Mouse (Mus musculus) midbrain, embryonic 13.5 days (tissue): ENCODE measurements around the gene Tef. TPM values are rescaled to one million over a fixed set of nuclear protein-coding genes. Genes with fewer than 3 reads are reported as not detected.
A peak's percentile ranks its signal among the peaks of the same experiment; 100 is the strongest.

Source experiments
- ATAC-seq: fragments of 200-750 bp; cut with Nextera tagmentation; 2 replicates; pipeline ENCODE4 v1.8.0; 2017; ENCODE audit warnings: mild to moderate bottlenecking, moderate TSS enrichment, moderate library complexity
- H3K27ac ChIP-seq: fragments of 300-500 bp; sonication (generic); 2 replicates; pipeline ENCODE4 v1.5.1; 2015; ENCODE audit warnings: inconsistent platforms, mild to moderate bottlenecking, moderate library complexity
- H3K27me3 ChIP-seq: fragments of 300-500 bp; sonication (generic); 2 replicates; pipeline ENCODE4 v1.6.1; 2015; ENCODE audit warnings: mild to moderate bottlenecking, inconsistent platforms
- H3K36me3 ChIP-seq: fragments of 300-500 bp; sonication (generic); 2 replicates; pipeline ENCODE4 v1.6.1; 2015; ENCODE audit warnings: mild to moderate bottlenecking, inconsistent platforms
- H3K4me1 ChIP-seq: fragments of 300-500 bp; sonication (generic); replicated peaks from 2 replicates; pipeline ENCODE4 v1.6.1; 2015; ENCODE audit warnings: inconsistent platforms
- H3K4me2 ChIP-seq: fragments of 300-500 bp; sonication (generic); replicated peaks from 2 replicates; pipeline ENCODE4 v1.6.1; 2015; ENCODE audit warnings: moderate library complexity, mild to moderate bottlenecking, inconsistent platforms
- H3K4me3 ChIP-seq: fragments of 300-500 bp; sonication (generic); replicated peaks from 2 replicates; pipeline ENCODE4 v1.5.1; 2015; ENCODE audit warnings: mild to moderate bottlenecking, inconsistent platforms
- H3K9ac ChIP-seq: fragments of 300-500 bp; sonication (generic); replicated peaks from 2 replicates; pipeline ENCODE4 v1.6.1; 2015; ENCODE audit warnings: mild to moderate bottlenecking, inconsistent platforms
- H3K9me3 ChIP-seq: fragments of 300-500 bp; sonication (generic); 2 replicates; pipeline ENCODE4 v1.6.1; 2016; ENCODE audit warnings: mild to moderate bottlenecking, inconsistent platforms
- WGBS: fragments of 180-500 bp; shearing (Covaris S2); methylation state at CpG from one replicate; pipeline ENCODE4 v1.1.7; 2015; 5-methylcytosine and 5-hydroxymethylcytosine counted together
- polyA plus RNA-seq: library from polyadenylated mRNA; unstranded; fragments of >200 nt; fragmentation: Nextera tagmentation; extraction: Ambion mirVana; gene quantifications from 2 replicates; pipeline ENCODE4 v1.2.1, GENCODE M21; 2015

Gene Tef
- polyA plus RNA-seq, 1 experiment from 2014 or later = 23.3 TPM

DNA sequence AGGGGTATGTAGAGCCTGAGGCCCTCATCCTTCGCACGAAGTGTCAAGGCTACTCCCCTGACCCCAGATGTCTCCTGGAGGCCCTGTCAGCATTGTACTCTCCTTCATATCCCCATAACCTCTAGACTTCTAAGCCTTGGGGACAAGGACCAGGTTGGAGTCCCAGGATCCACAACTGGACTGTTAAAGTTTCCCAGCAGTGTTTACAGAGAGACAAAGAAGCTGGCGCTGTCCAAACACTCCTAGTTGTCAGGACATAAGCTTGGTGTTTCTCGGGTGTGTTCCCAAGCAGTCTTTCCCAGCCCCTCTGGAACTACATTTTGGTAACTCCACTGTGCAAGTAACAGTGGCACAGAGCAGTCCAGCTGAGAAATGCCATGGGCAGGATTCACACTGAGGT lies 31.3 kb downstream of the Tef start:
- no peak overlapping the region for H3K27ac ChIP-seq
- no peak overlapping the region for H3K9ac ChIP-seq
- H3K9me3 ChIP-seq = no peaks in the 10 kb centered on the region
- no peak for ATAC-seq
- no peak overlapping the region for H3K4me2 ChIP-seq
- 77% methylated on average over 4 of the region's 4 CpGs for WGBS
- peaks cover 7% of the 10 kb centered on the region for H3K27me3 ChIP-seq
- no peak overlapping the region for H3K4me3 ChIP-seq
- H3K4me1 ChIP-seq = peaks cover 19% of the 10 kb centered on the region
- H3K36me3 ChIP-seq = no peaks in the 10 kb centered on the region

DNA sequence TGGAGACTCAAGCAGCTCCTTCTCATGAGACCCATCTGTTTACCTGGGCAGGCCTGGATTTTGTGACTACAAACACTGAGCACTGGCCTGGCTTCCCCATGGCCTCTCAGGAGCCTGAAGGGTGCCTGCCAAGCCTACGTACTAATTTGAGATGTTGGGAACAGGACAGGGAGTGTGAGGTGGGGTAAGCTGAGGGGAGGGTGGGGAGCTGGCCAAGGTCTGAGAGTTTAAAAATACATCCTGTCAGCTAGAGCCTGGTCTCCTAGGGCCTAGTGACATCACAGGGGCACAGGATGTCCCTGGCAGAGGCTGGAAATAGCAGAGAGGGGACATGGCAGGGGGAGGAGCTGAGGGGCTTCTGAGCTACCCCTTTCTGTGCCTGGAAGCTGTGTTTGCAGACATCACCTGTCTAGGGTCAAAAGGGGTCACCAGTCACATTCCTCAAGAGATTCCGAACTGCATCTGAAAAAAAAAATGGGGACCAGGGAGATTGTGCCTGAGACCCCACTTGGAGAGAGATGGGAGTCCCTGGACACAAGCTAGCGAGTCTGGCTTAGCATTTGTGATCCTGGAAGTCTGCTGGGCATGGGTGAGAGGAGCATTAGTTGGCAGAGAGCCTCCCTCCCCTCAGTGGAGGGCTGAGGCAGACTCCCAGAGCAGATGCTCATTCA lies 32.1 kb downstream of the Tef start:
- Histone ChIP-seq H3K27ac (no peak overlapping the region), H3K9me3 (no peaks in the 10 kb centered on the region), H3K4me2 (no peak overlapping the region), H3K4me3 (no peak overlapping the region), H3K27me3 (peaks cover 7% of the 10 kb centered on the region), H3K36me3 (no peaks in the 10 kb centered on the region), H3K4me1 (peaks cover 19% of the 10 kb centered on the region), H3K9ac (no peak overlapping the region)
- ATAC-seq = no peak
- WGBS = 52% methylated on average over 3 of the region's 3 CpGs

DNA sequence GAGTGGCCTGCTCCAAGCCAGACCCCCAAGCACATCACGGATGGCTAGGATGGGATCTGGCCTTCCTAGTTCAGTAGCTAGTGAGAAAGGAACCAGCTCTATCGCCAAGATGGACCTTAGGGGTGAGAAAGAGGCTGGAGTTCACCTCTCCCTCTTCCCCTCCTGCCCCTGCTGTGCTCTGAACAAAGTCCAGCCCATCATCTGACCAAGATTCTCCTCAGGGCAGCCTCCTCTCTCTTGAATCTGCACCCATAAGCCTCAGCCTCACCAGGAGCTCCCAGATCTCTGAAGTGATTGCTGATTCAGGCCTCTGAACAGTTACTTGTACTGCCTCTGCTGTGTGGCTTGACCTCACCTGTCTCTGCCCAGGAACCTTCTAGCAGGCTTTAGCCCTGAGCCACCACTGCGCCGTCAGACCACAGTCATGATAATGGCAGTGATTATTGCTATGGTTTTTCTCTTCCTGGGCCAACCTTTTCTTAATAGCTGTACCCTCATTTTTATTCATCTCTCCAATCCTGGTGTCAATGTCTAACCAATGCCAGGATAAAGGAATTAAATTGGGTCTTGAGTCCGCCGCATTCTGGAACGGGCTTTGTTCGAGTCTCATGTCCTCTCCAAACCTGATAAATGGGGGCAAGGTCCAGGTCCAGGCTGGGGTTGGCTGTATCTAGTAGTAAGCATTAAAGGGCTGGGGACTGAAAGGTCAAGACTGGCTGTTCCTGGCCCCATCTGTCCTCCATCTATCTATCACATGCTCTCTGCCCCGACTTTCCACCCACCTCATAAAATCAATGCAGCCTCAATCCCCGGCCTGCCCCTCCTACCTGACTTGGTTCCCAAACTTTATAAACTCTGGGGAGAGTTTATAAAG lies 33.0 kb downstream of the Tef start:
- Histone ChIP-seq H3K9ac (no peak overlapping the region), H3K4me1 (peaks cover 19% of the 10 kb centered on the region), H3K4me2 (no peak overlapping the region), H3K27ac (no peak overlapping the region), H3K9me3 (no peaks in the 10 kb centered on the region), H3K27me3 (peaks cover 7% of the 10 kb centered on the region), H3K4me3 (no peak overlapping the region), H3K36me3 (no peaks in the 10 kb centered on the region)
- ATAC-seq = no peak
- WGBS = 81% methylated on average over 10 of the region's 10 CpGs

DNA sequence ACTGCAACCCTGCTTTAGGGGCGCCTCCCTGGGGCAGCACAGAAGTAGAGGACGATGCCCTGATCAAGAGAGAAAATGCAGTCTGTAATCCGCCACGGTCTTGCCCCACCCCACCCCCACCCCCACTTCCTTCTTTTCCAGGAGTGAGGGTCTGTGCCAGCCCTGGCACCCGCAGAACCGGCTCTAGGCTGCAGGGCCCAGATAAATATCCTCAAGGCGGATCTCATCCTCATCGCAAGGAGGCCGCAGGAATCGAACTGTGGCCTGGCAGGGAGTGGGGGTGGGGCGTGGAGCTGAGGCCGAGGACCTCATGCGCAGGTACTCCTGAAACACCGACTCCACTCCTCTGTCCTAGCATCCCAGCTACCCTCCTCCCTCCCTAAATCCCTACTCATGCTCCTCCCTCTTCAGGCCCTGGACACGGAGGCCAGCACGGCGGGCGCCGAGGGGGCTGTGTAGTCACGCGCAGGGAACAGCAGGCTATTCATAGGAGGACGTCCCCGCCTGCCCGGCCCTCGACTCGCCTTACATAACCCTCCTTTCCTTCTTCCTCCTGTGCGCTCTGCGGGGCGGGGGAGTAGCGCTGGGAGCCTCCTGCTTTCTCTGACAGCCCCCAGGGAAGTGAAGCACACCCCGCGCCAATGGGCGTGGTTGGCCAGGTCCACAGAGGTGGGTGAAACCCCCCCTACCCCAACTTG lies 34.1 kb downstream of the Tef start:
- peak; percentile 78 for ATAC-seq

DNA sequence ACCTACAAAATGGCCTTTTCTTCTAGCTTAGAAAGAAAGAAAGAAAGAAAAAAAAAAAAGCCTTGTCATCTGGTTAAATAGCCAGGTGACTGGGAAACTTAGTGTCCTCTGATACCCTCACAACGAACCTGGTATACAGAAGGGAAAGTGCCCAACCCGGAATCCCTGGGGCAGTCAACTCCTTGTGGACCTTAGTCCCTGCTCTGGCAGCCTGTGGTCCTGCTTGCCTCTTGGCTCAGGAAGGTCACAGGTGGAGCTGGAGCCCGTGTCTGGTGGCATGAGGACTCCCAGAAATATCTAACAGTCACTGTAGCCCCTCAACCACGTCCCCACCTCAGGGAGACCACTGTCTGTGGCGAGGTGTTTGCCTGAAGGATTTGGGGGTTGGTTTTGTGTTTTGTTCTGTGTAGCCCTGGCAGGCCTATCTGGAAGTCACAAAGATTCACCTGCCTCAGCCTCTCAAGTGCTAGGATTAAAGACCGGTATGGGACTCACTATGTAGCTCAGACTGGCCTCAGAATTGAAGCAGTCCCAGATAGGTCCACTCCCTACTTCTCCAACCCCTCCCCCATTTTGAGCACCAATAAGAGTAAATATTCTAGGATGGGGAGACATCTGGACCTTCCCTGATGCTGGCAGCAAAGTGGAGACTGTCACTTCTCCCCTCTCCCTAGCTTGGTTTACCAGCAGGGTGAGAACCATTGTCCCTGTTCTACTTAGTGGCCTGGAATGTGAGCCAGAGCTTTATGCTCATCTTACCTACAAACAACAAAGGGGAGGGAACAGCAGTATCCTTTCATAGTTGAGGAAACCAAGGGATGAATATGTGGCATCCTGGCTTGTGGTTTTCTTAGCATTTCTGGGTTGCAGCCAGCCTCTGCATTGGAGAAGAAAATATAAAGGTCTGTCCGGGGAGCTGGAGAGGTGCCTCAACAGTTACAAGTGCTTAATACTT lies 35.0 kb downstream of the Tef start:
- Histone ChIP-seq H3K27ac (no peak overlapping the region), H3K4me3 (no peak overlapping the region), H3K36me3 (no peaks in the 10 kb centered on the region), H3K9me3 (no peaks in the 10 kb centered on the region), H3K27me3 (peaks cover 7% of the 10 kb centered on the region), H3K4me2 (no peak overlapping the region), H3K9ac (no peak overlapping the region), H3K4me1 (peaks cover 12% of the 10 kb centered on the region)
- WGBS = 66% methylated on average over 7 of the region's 7 CpGs
- ATAC-seq = no peak

More for the DNA sequence above, 34.1 kb downstream of the Tef start:
- H3K9me3 ChIP-seq = no peaks in the 10 kb centered on the region
- WGBS = 2% methylated on average over 33 of the region's 33 CpGs
- peak overlapping the region; percentile 42; the same call in 1 of the 2 replicates for H3K9ac ChIP-seq
- peaks cover 7% of the 10 kb centered on the region for H3K27me3 ChIP-seq
- H3K4me3 ChIP-seq = peak overlapping the region; percentile 17
- H3K4me2 ChIP-seq = peak overlapping the region; percentile 50
- H3K27ac ChIP-seq = no peak overlapping the region
- H3K36me3 ChIP-seq = no peaks in the 10 kb centered on the region
- peaks cover 16% of the 10 kb centered on the region for H3K4me1 ChIP-seq

DNA sequence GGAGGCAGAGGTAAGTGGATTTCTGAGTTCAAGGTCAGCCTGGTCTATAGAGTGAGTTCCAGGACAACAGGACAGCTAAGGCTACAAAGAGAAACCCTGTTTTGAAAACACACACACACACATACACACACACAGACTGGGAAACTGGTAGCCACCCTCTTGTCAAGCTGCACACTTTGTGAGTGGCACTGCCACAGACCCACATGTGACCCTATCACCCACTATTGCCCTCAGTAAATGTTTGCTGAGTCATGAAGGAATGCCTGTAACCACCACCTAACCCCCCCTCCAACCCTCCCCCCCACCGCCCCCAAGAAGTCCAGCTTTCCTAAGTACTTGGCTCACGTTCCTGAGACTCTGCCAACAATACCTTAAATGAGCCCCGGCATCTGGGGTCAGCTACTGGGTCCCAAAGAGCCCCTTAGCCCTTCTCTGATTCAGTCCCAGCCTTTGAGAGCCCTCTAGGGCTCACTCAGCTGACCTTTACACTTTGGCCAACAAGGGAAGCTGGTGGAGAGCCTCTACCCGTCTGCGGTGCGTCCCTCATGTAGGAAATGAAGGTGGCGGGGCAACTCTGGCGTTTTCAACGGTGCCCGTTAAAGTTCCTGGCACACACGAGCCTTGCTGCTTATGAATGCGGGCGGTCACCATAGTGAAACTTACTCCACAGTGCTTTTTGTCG lies 36.5 kb downstream of the Tef start:
- WGBS = 75% methylated on average over 14 of the region's 14 CpGs
- H3K9me3 ChIP-seq = no peaks in the 10 kb centered on the region
- no peak overlapping the region for H3K9ac ChIP-seq
- no peak for ATAC-seq
- peaks cover 12% of the 10 kb centered on the region for H3K4me1 ChIP-seq
- H3K4me3 ChIP-seq = no peak overlapping the region
- no peak overlapping the region for H3K27ac ChIP-seq
- H3K27me3 ChIP-seq = peaks cover 7% of the 10 kb centered on the region
- no peaks in the 10 kb centered on the region for H3K36me3 ChIP-seq
- no peak overlapping the region for H3K4me2 ChIP-seq

DNA sequence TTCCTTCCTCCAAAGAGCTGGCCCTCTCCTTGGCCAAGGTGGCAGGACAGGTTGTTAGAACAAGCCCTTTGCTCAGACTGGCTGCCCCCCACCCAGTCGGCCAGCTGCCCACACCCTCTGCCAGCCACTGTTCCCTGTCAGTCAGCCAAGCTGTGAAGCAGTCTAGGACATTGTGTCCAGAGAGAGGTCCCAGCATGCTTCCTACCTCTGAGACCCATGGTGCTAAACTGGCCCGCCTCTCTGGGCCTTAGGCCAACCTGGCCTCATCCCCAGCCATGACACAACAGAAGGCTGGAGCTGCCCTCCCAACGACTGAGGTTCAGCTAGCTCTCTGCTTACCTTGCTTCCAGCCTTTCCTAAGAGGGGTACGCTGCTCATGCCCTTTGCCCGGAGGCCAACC lies 37.4 kb downstream of the Tef start:
- Histone ChIP-seq H3K4me1 (peaks cover 12% of the 10 kb centered on the region), H3K9ac (no peak overlapping the region), H3K36me3 (no peaks in the 10 kb centered on the region), H3K27ac (no peak overlapping the region), H3K27me3 (peaks cover 7% of the 10 kb centered on the region), H3K9me3 (no peaks in the 10 kb centered on the region), H3K4me3 (no peak overlapping the region), H3K4me2 (no peak overlapping the region)
- 69% methylated on average over 5 of the region's 5 CpGs for WGBS
- ATAC-seq = peak; percentile 57; the same call in 1 of the 2 replicates

DNA sequence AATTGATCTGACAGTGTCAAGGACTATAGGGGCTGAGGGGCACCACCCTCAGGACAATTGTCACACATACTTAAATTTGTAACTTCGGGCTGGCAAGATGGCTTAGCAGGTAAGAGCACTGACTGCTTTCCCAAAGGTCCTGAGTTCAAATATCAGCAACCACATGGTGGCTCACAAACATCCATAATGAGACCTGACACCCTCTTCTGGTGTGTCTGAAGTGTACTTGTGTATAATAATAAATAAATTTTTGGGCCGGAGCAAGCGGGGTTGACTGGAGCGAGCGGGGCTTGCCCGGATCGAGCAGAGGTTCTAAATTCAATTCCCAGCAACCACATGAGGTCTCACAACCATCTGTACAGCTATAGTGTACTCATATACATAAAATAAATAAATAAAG lies 38.1 kb downstream of the Tef start:
- H3K4me3 ChIP-seq = no peak overlapping the region
- no peaks in the 10 kb centered on the region for H3K36me3 ChIP-seq
- peaks cover 12% of the 10 kb centered on the region for H3K4me1 ChIP-seq
- H3K27me3 ChIP-seq = peaks cover 7% of the 10 kb centered on the region
- no peaks in the 10 kb centered on the region for H3K9me3 ChIP-seq
- no peak overlapping the region for H3K27ac ChIP-seq
- H3K4me2 ChIP-seq = no peak overlapping the region
- ATAC-seq = no peak
- WGBS = 89% methylated on average over 7 of the region's 7 CpGs
- H3K9ac ChIP-seq = no peak overlapping the region

DNA sequence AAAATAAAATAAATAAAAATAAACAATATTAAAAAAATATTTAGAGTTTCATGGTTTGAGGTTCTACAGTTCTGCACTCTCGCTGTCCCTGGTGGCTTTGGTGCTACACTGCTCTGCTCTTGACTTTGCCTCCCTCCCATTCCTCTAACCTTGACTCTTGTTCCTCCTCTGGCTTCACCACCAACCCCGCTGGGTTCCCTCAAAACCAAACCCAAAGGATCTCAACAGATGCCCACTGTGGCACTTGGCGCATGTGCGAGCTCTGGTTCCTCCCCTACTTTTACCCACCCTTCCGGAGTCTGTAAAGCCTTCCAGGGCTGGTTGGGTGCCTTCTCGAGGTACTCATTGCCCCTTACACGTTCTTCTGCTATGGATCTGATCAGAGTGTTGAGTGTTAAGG lies 40.1 kb downstream of the Tef start:
- Histone ChIP-seq H3K27ac (no peak overlapping the region), H3K4me1 (no peaks in the 10 kb centered on the region), H3K4me3 (no peak overlapping the region), H3K4me2 (no peak overlapping the region), H3K27me3 (0 out of 2 replicates have a peak, but pooled peaks cover 3% of the 10 kb centered on the region), H3K36me3 (peaks cover 6% of the 10 kb centered on the region; the same call in 1 of the 2 replicates), H3K9ac (no peak overlapping the region), H3K9me3 (no peaks in the 10 kb centered on the region)
- no peak for ATAC-seq
- WGBS = 88% methylated on average over 7 of the region's 7 CpGs

DNA sequence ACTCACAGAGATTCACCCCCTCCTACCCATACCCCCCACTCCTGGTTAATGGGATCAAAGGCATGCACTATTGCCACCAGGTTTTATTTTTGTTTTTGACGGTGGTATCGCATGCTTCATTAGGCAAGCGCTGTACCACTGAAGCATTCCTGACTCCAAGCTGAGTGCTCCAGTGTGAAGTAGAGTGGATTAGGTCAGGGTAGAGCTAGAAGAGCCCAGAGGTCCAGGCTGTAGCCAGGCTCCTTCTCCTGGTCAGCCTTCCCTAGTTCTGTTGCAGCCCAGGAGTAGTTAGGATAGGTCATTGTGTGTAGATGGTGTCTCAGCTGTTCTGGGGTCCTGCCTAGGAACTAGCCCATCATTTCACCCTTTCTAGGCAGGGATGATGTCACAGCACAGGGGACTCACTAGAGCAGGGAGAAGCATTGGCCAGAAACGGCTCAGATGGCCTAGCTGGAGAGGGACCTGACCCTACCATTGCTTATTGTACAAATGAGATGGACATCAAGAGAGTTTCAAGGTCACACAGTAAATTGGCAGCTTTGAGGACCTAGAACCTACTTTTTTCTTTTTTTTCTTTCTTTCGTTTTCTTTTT lies 42.9 kb downstream of the Tef start:
- Histone ChIP-seq H3K4me3 (no peak overlapping the region), H3K4me1 (no peaks in the 10 kb centered on the region), H3K27ac (no peak overlapping the region), H3K9me3 (no peaks in the 10 kb centered on the region), H3K36me3 (peaks cover 24% of the 10 kb centered on the region), H3K4me2 (no peak overlapping the region), H3K27me3 (no peaks in the 10 kb centered on the region), H3K9ac (no peak overlapping the region)
- ATAC-seq = no peak
- 73% methylated on average over 5 of the region's 5 CpGs for WGBS
